Mouse (Mus musculus): ENCODE measurements around the gene Plekha7.

The Plekha7 gene

DNA sequence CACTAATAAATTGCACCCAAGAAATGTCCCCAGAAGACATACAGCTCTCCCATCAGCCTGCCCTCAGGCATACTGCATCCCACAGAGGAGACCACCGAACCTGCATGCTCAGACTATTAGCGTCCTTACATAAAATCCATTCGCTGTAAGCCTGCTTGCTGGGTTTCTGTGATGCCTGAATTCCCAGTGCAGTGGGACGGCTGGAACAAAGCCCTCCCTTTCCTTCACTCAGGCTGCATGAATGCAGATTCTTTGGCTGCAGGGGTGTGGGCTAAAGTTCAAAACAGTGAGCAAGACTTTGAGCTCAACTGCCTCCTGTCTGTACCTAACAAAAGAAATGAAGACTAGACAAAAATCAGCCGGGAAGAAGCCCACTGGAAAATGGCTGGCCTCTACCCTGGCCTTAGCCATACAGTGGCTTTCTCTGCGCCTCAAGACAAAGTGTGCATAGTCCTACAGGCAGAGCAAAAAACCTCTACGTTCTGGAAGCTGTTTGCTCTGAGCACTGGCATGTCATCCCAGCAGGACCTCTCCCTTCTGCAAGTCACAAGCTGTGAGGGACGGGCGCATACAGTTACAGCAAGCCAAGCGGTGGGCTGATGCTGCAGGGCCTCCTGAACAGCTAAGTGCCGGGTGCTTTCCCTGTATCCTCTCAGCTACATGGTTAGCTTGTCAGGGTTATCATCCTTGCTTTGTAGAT is 123.7 kb downstream of the Plekha7 start:
- no peak for DNase-seq

DNA sequence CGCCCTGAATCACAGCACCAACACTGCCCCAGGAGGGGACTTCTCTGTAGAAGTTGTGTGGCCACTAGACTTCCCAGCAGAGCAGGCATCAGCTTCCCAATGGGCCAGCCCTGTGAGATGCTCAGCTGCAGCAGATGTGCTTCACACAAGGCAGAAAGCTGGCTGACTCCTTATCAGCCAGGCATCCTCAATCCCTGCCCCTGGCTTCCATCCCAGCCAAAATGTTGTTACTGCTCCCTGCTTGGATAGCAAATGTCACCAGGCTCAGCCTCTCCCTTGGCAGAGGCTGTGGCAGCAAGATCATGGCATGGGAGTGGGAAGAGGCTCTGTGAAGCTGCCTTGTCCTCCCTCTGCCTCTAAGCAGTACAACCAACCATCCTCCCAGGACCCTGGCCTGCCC is 125.7 kb downstream of the Plekha7 start:
- DNase-seq: peak; percentile 45 to 46

DNA sequence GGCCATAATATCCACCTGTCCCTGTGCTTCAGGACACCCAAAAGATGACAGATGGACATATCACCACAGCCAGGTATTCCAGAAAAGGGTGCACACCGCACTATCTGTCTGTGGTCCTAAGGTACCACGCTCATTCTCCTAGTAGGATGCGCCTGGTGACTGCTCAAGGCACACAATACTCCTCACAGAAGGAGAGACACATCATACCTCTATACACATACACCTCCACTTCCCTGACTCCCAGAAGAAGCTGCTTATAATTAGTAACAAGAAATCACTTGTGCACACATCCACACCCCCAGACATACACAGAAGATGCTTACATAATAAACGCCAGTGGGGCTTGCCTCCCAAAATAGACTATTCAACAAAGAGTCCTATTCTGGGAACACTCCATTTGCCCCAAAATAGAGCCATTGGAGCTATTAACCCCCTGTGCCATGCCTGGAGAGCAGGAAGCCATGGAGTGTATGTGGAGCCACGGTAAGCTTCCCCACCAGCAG is 126.7 kb downstream of the Plekha7 start:
- DNase-seq: no peak

DNA sequence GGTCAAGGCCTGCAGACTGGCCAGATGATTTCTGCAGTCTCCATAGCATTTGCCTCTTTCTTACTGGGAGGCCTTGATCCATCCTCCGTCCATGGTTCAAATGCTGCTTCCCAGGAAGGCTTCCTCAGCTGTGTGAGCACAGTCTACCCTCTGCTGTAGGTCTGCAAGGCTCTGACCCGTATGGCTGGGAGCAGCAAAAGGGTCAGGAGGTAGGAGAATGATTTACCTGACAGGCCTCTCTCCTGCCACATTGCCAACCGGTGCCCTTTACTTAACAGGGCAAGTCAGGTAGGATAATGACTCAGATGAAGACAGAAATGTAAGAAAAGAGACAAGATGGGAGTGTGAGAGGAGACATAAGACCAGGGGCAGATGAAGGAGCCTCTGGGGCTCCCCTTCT is 129.3 kb downstream of the Plekha7 start:
- DNase-seq: no peak

DNA sequence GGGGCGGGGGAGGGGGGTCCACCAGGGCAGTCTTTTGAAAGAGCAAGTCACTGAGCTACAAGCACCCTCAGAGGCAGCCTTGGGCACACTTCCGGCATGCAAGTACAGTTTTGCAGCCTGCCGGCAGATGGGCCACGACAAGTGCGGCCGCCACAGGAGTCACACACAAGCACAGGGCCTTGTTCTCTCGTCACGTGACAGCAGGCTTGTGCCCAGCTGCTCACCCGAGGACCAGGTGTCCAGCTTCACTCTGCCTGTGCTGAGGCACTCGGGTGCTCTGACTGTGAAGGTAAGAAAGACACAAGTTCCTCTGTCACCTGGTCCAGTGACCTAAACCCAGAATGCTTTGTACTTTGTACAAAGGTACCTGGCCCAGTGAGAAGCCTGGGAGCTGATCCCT is 135.4 kb downstream of the Plekha7 start:
- no peak for DNase-seq

DNA sequence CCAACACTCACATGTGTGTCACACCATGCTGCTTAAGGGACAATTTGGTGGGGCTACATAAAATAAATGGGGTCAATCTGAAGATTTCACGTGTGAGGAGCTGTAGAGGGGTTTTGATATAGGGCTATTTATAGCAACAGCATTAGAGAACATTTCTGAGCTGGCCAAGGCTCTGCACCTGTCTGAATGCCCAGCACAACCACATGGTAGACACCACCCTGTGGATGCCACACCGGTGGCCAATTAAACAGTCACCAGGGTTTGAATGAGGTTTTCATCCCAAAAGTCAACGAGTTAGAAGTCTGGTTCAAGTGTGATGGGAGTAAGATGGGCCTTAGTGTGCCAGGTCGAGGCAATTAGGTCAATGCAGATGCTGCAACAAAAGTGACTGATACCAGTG is 138.8 kb downstream of the Plekha7 start:
- no peak for DNase-seq

DNA sequence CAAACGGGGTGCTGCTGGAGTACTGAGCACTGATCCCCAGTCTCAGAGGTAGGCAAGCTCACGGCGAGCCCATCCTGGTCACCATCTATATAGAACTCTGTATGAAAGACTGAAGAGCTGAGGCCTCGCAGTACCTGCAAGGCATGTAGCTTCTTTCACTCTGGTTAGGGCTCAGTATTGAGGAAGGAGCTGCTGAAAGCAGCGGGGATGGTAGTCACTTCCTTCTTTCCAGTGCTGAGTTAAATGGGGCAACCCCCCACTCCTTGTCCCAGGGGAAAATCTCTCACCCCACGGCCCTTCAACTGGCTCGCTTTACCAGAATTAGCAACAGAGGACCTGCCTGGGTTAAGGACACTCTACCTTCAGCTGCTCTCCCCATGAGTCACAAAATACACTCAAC is 140.0 kb downstream of the Plekha7 start:
- DNase-seq: no peak

DNA sequence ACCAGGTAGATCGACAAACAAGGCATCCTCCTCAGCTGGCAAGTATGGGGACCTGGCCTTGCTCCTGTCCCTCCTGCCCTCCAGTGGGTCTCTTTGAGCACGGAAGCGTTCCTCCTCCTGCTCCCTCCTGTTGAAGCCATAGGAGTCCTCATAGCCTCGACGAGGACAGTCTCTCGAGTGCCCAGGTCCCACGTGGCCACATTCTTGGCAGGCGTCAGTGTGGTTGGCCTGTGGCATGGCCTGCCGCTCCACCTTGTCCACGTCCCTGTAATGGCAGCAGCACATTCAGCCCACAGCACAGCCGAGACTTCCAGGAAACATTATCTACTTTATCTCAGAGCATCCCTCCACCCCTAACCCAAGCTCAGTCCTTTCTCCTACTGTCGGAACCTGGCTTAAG is 143.9 kb downstream of the Plekha7 start:
- no peak for DNase-seq

DNA sequence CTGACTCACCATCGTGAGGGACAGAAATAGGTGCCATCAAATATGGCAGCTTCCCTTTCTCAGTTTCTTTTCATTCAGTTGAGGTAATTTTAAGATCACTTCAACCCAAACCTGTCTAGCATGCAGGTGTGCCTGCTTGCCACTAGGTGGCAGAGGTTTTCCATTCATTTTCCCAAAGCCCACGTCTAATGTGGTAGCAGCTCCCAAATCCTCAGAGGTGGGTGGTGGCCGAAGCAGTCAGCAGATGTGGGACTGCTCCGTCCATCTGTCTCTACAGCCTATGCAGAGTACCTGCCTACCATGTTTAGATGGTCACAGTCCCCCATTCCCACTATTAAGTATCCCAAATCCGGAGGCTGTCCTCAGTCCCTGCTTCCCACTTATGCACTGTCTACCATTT is 146.6 kb downstream of the Plekha7 start:
- peak; percentile 32 to 42 for DNase-seq

DNA sequence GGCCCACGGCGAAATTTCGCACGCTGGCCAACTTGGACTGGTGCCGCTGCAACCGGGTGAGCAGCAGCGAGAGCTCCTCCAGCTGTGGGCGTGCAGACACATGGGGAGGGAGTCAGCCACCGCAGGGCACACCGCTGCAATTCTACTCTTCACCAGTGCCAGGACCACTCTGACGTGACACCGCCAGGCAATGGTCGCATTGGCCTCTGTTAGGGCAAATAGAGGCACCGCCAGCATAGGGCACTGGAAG is 151.4 kb downstream of the Plekha7 start:
- no peak for DNase-seq

DNA sequence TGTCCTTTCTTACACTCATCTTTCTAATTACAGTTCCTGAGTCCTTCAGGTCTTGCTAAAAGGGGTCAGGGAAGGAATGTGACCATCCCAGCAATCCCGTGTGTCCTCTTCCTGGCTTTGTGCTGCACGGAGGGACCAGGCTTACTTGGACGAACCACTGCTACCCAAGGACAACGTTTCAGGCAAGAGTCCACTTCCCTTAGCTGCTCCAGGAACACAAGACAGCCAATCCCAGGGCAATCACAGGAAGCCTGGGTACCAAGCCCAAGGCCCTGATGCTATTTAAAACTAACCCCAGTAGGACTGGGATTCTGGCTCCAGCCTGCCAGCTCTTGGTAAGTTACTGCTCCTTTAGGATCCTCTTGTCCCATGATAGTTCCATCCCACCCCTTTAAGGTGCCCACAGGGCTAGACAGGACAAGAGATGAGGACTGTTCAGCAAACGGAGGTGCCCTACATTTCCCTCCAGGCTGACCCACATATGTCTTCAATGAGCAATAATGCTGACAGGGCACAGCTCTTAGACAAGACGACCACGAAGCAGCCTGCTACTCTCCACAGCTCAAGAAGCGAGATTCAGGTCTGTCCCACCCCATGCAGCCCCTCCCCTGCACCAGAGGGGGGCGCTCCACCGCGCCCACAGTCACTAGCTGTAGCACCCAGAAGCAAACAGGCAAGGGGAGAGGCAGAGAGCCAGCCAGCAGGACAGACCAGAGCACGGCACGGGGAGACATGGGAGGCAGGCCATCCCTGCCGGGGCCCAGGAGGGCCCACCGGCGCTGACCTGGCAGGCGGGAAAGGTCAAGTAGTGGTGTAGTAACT is 151.9 kb downstream of the Plekha7 start:
- no peak for DNase-seq

DNA sequence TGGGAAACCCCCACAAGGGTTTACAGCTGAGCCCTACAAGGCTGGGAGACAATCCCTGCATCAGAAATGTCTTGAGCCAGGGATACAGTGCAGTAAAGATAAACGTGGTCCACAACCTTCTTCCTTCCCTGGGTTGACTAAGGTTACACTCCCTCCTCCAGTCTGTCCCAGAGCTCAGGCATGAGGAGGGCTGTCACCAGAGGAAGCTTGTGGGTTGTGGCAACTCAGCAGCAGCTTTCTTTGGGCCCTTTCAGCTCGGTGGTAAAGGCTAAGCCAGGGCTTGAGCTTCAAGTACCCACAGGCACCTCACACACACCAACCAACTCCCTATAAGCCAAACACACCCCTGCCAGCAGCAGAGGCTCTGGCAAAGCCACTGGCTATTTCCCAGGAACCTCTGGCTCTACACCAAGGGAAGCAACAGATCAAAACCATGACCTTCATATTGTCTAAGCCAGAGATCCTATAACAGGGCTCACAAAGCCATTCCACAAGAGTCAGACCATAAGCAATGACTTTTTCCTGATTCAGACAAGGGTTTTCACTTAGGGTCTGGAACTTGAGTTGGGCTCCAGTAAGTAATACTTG is 154.3 kb downstream of the Plekha7 start:
- no peak for DNase-seq

DNA sequence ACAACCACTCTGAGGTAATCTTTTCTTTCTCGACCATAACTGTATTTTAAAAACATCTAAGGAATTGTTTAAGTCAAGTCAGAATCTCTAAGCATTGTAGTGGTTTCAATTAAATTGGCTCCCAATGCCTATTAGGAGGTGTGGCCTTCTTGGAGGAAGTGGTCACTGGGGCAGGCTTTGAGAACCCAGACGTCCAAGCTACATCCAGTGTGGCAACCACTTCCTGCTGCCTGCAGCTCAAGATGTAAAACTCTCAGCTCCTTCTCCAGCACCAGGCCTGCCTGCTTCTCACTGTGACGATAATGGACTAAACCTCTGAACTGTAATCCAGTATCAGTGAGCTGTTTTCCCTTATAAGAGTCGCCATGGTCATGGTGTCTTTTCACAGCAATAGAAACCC is 158.6 kb downstream of the Plekha7 start:
- no peak for DNase-seq

DNA sequence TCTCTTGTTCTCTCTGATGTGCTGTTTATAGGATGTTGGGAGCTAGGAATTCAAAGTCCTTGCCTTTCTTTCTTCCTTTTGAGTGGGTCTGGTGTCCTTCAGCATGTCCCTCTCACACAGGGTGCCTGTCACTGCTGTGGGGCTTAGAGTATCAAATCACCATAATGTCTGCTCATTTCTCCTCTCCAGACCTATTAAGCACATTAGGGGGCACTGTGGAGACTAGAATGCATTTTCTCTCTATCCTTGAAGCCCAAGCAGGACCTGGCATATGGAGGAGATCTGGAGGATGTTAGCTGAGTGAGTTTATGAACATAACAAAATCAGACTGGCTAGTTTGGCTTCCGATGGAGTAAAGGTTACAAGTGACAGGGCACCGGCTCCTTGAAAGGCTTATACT is 161.1 kb downstream of the Plekha7 start:
- DNase-seq: no peak

DNA sequence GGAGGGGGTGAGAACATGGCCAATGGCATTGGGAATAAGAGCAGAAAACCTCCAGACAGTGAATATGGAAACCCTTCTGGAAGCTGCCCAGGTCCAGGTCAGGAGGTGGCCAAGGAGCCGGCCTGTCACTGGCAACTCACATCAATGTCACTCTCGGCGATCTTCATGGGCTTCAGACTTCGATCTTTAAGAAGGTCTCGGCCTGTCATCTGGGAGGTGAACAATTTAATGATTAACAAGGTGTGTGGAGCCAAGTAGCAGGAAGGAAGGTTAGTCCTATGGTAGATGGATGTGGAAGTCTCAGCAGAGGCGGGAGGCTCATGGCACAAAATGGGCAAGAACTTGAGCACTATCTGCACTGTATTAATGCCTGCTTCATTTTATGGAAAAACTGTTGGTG is 163.1 kb downstream of the Plekha7 start:
- DNase-seq: no peak

DNA sequence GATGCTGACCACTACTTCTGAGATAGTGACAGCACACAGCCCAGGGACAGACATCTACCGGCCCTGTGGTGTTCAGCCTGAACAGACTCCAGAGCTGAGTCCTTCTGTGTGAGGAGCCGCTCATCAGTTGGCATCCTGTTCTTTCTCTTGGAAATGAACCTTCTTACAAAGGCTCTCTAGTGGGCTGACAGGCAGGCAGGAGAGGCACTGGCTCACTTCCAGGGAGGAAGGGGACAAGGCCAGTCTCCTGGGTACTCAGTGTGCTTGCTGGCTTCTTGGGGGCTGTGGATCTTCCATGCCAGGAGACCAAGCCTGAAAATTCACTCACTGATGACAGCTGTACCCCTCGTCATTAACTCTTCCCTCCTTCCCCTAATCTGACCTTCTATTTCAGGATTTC is 170.5 kb downstream of the Plekha7 start:
- no peak for DNase-seq

DNA sequence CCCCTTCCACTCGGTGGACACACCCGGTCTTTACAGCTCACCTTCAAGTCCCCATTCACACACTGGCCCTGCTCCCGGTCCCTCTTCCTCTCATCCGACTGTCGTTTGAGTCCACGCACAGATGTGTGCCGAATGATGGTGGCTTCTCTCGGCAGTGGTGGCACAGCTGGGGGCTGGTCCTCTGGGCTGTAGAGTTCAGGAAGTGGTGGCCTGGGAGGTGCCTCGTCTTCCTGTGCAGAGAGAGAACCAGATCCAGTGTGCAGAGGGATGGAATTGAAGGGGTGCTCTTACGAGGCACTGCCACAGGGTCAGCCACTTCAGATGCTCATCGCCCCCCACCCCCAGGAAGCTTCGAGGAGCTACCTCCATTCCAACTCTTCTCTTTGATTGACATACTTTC is 171.0 kb downstream of the Plekha7 start:
- no peak for DNase-seq

DNA sequence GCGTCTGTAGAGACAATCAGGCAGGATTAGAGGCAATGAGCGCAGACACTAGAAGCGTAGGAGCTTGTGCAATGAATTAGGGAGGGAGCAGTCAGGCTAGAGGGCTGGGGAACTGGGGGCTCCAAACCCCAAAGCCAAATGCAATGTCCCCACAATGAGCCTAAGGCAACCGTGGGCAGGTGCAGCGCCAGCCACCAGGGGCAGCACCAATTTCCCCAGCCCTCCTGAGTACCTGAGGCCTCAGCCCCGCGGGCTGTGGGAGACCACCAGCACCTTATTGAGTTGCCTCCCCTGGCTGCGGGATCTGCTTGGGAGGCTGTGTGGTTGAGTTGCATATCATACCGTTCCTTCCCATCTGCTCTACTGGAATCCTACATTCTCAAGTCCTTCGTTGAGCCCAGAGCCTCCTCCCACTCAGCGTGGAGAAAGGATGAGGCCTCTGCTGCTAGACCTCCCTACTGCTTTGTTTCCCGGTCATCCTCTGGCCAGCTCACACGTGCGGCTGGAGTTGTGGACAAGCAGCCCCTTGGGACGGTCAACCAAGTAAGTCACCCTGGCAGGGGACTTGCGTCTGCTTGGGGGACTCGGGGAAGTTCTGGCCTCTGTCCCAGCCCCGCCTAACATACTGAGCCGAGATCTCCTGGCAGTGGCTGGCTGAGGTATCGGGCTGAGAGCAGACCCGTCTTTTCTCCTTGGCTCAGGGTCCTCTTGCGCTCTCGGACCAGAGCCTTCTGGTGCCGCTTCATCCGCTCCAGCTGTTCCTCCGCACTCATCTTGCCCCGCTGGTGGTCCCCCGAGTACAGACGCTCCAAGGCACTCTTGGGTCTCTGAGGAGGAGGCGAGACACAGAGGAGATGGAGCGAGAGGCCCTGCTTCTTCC is 173.5 kb downstream of the Plekha7 start:
- no peak for DNase-seq

DNA sequence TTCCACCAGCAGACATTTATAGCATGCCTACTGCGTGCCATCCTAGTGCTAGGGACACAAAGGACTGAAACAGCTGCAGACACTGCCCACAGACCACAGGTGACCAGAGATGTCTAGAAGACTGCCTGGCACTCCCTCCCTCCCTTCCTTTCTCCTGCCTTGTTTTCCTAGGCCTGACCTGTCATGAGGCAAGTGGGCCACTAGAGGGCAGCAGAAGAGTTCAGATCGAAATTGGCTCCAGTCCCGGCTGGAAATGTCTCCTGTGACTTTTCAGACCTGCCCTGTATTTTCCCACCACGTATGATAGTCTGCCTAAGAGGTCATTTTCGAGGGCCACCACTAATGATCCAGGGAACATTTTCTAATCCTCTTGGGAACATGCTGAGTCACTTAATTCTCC is 176.1 kb downstream of the Plekha7 start:
- peak; percentile 76 to 82 for DNase-seq

DNA sequence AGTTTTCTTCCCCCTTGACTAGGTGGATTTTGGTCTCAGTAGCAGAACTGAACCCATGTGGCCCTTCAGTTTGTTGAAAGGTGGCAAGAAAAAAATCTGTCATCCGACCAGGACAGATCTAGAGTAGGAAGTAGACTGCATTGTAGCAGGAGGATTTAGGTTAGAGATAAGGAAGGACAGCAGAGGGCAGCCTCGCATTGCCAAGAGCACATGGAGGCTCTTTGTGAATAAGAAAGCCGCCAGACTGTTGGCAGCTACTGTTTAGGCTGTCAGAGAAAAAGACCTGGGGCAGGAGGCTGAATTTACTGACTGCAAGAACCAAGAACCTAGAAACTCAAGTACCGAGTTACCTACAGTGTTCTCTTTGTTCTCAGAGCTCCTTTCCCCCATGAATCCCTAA is 176.8 kb downstream of the Plekha7 start:
- DNase-seq: no peak

DNA sequence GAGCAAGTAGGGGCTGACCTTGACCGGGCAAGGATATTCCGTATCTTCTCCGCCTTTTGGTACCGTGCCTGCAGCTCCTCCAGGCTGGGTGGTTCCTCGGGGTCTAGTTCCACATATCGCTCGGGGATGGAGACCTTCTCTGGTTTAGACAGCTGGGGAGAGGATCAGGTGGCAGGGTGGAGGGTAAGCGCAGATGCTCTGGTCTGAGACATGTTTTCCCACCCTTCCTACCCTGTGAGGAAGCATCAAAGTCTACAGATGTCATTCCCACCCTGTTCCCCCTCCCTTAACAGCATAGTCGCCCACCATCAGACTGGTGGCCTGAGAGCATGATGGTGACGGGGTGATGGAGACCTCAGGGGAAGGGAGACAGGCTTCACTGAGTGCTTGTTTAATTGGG is 178.8 kb downstream of the Plekha7 start:
- DNase-seq: no peak

DNA sequence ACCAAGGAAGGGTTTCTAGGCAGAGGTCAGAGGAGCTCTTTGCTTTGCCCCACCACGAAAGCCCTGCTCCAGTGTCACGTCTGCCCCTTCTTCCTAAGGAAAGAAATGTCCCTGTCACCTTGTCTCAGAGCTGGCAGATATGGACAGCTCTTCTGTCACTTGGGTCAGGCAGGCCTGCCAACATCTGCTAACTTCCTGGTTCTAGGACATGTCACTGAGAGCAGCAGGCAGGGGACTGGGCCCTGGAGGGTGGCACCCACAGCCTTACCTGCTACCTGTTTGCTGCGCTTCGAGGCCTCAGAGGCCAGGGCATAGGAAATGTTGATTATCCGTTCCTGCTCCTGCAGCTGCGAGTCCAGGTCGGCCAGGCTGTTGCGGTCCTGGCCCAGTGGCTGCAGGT is 179.9 kb downstream of the Plekha7 start:
- DNase-seq: no peak

DNA sequence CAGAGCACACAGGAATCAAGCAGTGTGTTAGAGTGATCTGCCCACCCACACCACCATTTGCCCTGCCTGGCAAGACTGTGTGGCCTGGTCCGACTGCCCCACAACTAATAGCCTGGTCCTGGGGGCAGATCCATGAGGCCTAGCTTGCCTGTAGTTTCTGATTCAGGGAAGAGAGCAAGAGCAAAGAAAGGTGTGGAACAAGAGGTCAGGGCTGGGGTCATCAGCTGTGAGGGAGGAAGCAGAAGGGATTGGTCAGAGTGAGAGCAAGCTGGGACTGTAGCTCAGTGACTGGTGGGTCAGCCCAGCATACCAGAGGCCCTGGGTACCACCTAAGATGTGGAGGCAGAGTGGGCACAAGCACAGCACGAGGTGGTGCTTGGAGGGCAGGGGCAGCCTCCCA is 181.1 kb downstream of the Plekha7 start:
- DNase-seq: no peak
